Mouse (Mus musculus) heart, adult 2 months (tissue): ENCODE data around the gene Ube2j1.

Experiments used
- CTCF ChIP-seq: fragments of 200-600 bp; IDR thresholded peaks from 2 replicates; pipeline ENCODE4 v1.8.1; 2022; ENCODE audit warnings: antibody characterized with exemption, mild to moderate bottlenecking, moderate library complexity
- POLR2A ChIP-seq: fragments of 200-500 bp; IDR thresholded peaks from 2 replicates; pipeline ENCODE4 v1.6.1; 2011; ENCODE audit warnings: mild to moderate bottlenecking, low read depth, low read length, control low read depth; ENCODE audit not compliant: insufficient read depth

- no peak for TF ChIP-seq CTCF
- TF ChIP-seq POLR2A: no peak
Observed at GRCm38 (mm10) chr4:33061158-33061557, 29.9 kb downstream of the Ube2j1 start.
